Mouse (Mus musculus) right cerebral cortex, postnatal 36 days (tissue): Measurements from ENCODE around the gene Ddx3y.

Experiments
- DNase-seq, 2 experiments: peaks; one replicate each; pipeline ENCODE4 v3.0.0; 2022; ENCODE audit warnings: low spot score in 2 of 2, mixed read lengths in 1 of 2

Ddx3y gene

GRCm38 (mm10) chrY:1286171-1286795 lies at the start of gene Ddx3y:
Gene Ddx3y (minus strand): TSS chrY:1286629.
- peak in 1 of 2 experiments; percentile 82 for DNase-seq

DNA sequence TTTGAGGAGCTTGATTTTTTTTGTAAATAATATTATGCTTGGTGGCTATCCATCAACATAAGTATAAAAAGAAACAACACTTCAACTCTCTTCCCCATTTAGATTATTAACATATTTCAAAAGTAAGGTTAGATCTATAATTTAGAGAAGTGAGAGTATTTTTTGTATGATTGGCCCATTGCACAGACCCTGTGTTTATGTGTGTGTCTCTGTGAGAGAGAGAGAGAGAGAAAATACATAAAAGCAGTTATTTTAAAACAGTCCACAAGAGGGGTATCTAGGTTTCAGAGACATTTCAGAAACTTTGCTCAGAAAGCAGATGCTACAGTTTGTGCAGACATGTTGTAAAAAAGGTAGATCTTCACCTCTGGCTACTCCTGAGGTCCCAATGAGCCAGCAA lies 7.3 kb upstream of the Ddx3y start:
- no peak for DNase-seq

DNA sequence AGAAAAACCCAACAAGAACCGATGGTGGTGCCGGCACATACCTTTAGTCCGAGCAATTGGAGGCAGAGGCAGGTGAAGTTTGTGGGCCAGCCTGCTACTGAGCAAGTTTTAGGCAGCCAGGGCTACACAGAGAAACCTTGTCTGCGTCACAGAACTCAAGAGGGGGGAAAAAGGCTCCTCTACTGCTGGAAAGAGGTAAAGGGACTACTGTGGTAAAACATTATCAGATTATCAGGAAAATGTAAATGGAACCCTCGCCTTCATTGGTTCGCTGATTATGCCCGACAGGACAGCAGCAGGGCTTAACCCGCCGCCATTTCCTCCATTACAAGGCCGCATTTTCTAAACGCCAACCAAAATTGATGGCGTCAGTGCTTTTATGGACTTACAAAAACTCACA lies 694 bp downstream of the Ddx3y start:
- DNase-seq = no peak

GRCm38 (mm10) chrY:1246117-1246516 lies 40.3 kb downstream of the Ddx3y start:
- DNase-seq = no peak

DNA sequence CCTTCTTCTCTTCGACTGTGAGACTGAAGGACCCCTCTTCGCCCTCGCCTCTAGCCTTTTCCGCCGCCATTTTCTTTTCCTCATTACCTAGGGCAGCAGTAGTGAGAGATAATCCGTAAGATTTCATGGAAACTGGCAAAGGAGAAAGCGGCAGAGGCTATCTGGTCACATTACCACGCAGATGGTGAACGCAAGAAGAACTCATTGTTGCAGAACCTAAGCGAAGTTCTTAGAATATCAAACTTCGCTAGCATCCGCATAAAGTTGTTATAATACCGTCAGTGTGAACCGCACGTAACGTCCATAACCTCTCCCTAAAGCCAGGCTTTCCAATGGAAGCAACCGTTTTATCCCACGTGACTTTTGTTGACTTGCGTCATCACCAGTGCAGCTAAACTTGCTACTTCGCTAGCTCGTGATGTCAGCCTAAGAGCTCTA lies 41.0 kb downstream of the Ddx3y start, which contains the start of gene Uty:
Uty (minus strand) TSS at position 334 of the 438 bp plus-strand sequence.
- DNase-seq = peak in 1 of 2 experiments; percentile 83

DNA sequence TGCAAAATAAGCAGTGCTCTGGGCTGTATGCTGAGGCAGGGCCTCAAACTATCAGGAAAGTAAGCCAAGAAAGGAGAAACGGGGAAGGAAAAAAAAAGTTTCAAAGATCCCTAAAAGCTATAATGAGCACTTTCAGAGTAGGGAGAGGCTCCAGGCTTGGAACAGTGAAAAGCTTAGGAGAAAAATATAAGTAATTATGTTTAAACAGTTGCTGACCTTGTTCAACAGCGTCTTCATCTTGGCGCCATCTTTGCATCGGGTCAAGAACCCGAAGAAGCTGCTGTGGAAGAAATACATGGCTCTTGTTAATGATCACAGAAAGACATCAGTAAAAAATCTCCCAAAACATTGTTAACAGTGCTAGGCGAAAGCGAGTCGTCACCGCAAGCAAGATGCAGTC lies 41.5 kb downstream of the Ddx3y start:
- no peak for DNase-seq

DNA sequence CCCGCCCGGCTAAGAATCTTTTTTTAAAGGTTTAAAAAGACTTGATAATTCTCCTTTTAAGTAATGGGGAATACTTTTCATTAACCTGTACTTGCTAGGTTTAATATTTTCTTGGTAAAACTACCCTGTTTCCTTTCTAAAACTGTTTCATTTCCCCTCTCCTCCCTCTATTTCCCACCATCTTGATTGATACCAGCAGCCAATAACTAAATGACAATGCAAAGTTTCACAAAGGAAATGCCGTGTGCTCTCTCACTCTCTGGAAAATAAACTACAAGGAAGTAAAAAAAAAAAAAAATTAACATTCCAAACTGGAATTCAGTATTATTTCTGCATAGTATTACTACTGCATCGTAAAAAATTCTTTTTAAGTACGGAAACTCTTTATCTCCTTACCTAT lies 42.0 kb downstream of the Ddx3y start:
- DNase-seq = no peak

DNA sequence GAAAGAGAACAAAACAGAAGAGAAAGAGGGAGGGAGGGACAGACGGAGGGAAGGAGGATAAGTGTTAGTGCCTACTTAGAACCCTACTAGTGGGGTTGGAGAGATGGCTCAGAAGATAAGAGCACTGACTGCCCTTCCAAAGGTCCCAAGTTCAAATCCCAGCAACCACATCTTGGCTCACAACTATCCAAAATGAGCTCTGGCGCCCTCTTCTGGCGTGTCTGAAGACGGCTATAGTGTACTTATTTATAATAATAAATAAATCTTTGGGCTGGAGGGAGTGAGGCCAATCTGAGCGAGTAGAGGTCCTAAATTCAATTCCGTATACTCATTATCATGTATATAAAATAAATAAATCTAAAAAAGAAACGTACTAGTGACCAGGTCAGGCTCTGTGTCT lies 66.4 kb downstream of the Ddx3y start:
- DNase-seq = no peak
